Mouse (Mus musculus) frontal cortex, adult 2 months (tissue): ENCODE data around the gene Aebp2. TPM values are rescaled to one million over a fixed set of nuclear protein-coding genes. Genes with fewer than 3 reads are reported as not detected.

Source experiments
- DNase-seq, 2 experiments: peaks; one replicate each; pipeline ENCODE4 v3.0.0; 2022; ENCODE audit warnings: low spot score in 1 of 2; ENCODE audit errors: extremely low spot score in 1 of 2
- polyA plus RNA-seq: library from polyadenylated mRNA; depleted of rRNA; stranded (reverse); fragments of >200 nt; gene quantifications from 2 replicates; pipeline ENCODE4 v1.2.3, GENCODE M21; 2012

The Aebp2 gene
- polyA plus RNA-seq, 1 experiment, result 40.7 TPM

- DNase-seq, result no peak
Measured at GRCm38 (mm10) chr6:140605732-140606131, 16.7 kb upstream of the Aebp2 start.

GRCm38 (mm10) chr6:140606534-140606933 lies 15.9 kb upstream of the Aebp2 start:
- DNase-seq, result no peak

- no peak for DNase-seq
Measured at GRCm38 (mm10) chr6:140608666-140609065, 13.8 kb upstream of the Aebp2 start.

- no peak for DNase-seq
Measured at GRCm38 (mm10) chr6:140609533-140609932, 12.9 kb upstream of the Aebp2 start.

GRCm38 (mm10) chr6:140610117-140610516 lies 12.3 kb upstream of the Aebp2 start:
- DNase-seq, result no peak

GRCm38 (mm10) chr6:140611282-140611681 lies 11.2 kb upstream of the Aebp2 start:
- no peak for DNase-seq

- no peak for DNase-seq
Measured at GRCm38 (mm10) chr6:140611893-140612473, 10.5 kb upstream of the Aebp2 start.

GRCm38 (mm10) chr6:140613822-140614221 lies 8.6 kb upstream of the Aebp2 start:
- no peak for DNase-seq

GRCm38 (mm10) chr6:140614711-140615110 lies 7.8 kb upstream of the Aebp2 start:
- no peak for DNase-seq

- DNase-seq, result no peak
Measured at GRCm38 (mm10) chr6:140620531-140621349, 1.7 kb upstream of the Aebp2 start.

- DNase-seq, result no peak
Measured at GRCm38 (mm10) chr6:140621622-140622021, 841 bp upstream of the Aebp2 start.

GRCm38 (mm10) chr6:140623226-140624095 lies 998 bp downstream of the Aebp2 start:
- DNase-seq, result peak; percentile 81 to 94

GRCm38 (mm10) chr6:140624096-140625051 lies 1.9 kb downstream of the Aebp2 start:
- DNase-seq, result no peak

- DNase-seq, result no peak
Measured at GRCm38 (mm10) chr6:140629176-140629859, 6.9 kb downstream of the Aebp2 start.

- no peak for DNase-seq
Measured at GRCm38 (mm10) chr6:140630306-140630705, 7.8 kb downstream of the Aebp2 start.

GRCm38 (mm10) chr6:140633616-140634015 lies 11.2 kb downstream of the Aebp2 start:
- DNase-seq, result no peak

- no peak for DNase-seq
Measured at GRCm38 (mm10) chr6:140636290-140636689, 13.8 kb downstream of the Aebp2 start.

- no peak for DNase-seq
Measured at GRCm38 (mm10) chr6:140642010-140642409, 19.5 kb downstream of the Aebp2 start.

GRCm38 (mm10) chr6:140642655-140643054 lies 20.2 kb downstream of the Aebp2 start:
- no peak for DNase-seq
